Mouse (Mus musculus) thymus, adult 18-20 months (tissue): ENCODE measurements around the gene Iffo1.

ENCODE experiments used
- DNase-seq, 2 experiments: peaks; one replicate each; pipeline ENCODE4 v3.0.0; 2022; ENCODE audit warnings: mixed read lengths in 2 of 2

Gene Iffo1

GRCm38 (mm10) chr6:125145001-125145400, at the start of gene Iffo1:
TSS of gene Iffo1 (plus strand) at chr6:125145241.
- peak; percentile 73 to 87 for DNase-seq

GRCm38 (mm10) chr6:125095391-125096278, 49.4 kb upstream of the Iffo1 start, which contains the start of gene Chd4:
TSS of gene Chd4 (plus strand) at chr6:125095981.
- DNase-seq = peak; percentile 81 to 89

- no peak for DNase-seq
Measured at GRCm38 (mm10) chr6:125096279-125096596, 48.8 kb upstream of the Iffo1 start.

- peak; percentile 58 to 69 for DNase-seq
Measured at GRCm38 (mm10) chr6:125096597-125097345, 48.3 kb upstream of the Iffo1 start.

- DNase-seq = no peak
Measured at GRCm38 (mm10) chr6:125097346-125097689, 47.7 kb upstream of the Iffo1 start.

- DNase-seq = no peak
Measured at GRCm38 (mm10) chr6:125097951-125098350, 47.1 kb upstream of the Iffo1 start.

- DNase-seq = peak in 1 of 2 experiments; percentile 26
Measured at GRCm38 (mm10) chr6:125098513-125098912, 46.5 kb upstream of the Iffo1 start.

- peak; percentile 63 to 75 for DNase-seq
Measured at GRCm38 (mm10) chr6:125099421-125099971, 45.5 kb upstream of the Iffo1 start.

GRCm38 (mm10) chr6:125101444-125101843, 43.6 kb upstream of the Iffo1 start:
- no peak for DNase-seq

GRCm38 (mm10) chr6:125104223-125104622, 40.8 kb upstream of the Iffo1 start:
- no peak for DNase-seq

- DNase-seq = no peak
Measured at GRCm38 (mm10) chr6:125107705-125108104, 37.3 kb upstream of the Iffo1 start.

GRCm38 (mm10) chr6:125109371-125109770, 35.7 kb upstream of the Iffo1 start:
- no peak for DNase-seq

- no peak for DNase-seq
Measured at GRCm38 (mm10) chr6:125110927-125111326, 34.1 kb upstream of the Iffo1 start.

GRCm38 (mm10) chr6:125112553-125112952, 32.5 kb upstream of the Iffo1 start:
- no peak for DNase-seq

GRCm38 (mm10) chr6:125119387-125119786, 25.7 kb upstream of the Iffo1 start:
- no peak for DNase-seq

GRCm38 (mm10) chr6:125128724-125129123, 16.3 kb upstream of the Iffo1 start:
- DNase-seq = no peak

- DNase-seq = peak in 1 of 2 experiments; percentile 40
Measured at GRCm38 (mm10) chr6:125129710-125130402, 15.2 kb upstream of the Iffo1 start.

- DNase-seq = peak; percentile 71 to 82
Measured at GRCm38 (mm10) chr6:125131302-125132156, 13.5 kb upstream of the Iffo1 start, which contains the start of gene Nop2. TSS of gene Nop2 (plus strand) at chr6:125131909.

- no peak for DNase-seq
Measured at GRCm38 (mm10) chr6:125132470-125132869, 12.6 kb upstream of the Iffo1 start.

GRCm38 (mm10) chr6:125137002-125137671, 7.9 kb upstream of the Iffo1 start:
- no peak for DNase-seq

GRCm38 (mm10) chr6:125139747-125140146, 5.3 kb upstream of the Iffo1 start:
- no peak for DNase-seq
